Mouse (Mus musculus): Measurements from ENCODE around the gene Fbn1.

- TF ChIP-seq CTCF (conservative IDR thresholded peaks at IDR 0.05; ENCODE audit: insufficient read depth, insufficient read length, low read depth, low read length) (no peak), POLR2A (IDR thresholded peaks at IDR 0.05; ENCODE audit: low read depth, low read length) (no peak)
Measured at GRCm38 (mm10) chr2:125314169-125314925, 193.4 kb downstream of the Fbn1 start.
